Mouse (Mus musculus): Measurements from ENCODE around the gene Ada. TPM values are rescaled to one million over a fixed set of nuclear protein-coding genes. Genes with fewer than 3 reads are reported as not detected.
"Not testable (repeated sequence)": the region's sequence is repeated elsewhere in the genome, so short reads cannot be mapped to it uniquely, and the experiment has no call there.

Gene Ada
- polyA plus RNA-seq, 1 experiment: 0.39 TPM

DNA sequence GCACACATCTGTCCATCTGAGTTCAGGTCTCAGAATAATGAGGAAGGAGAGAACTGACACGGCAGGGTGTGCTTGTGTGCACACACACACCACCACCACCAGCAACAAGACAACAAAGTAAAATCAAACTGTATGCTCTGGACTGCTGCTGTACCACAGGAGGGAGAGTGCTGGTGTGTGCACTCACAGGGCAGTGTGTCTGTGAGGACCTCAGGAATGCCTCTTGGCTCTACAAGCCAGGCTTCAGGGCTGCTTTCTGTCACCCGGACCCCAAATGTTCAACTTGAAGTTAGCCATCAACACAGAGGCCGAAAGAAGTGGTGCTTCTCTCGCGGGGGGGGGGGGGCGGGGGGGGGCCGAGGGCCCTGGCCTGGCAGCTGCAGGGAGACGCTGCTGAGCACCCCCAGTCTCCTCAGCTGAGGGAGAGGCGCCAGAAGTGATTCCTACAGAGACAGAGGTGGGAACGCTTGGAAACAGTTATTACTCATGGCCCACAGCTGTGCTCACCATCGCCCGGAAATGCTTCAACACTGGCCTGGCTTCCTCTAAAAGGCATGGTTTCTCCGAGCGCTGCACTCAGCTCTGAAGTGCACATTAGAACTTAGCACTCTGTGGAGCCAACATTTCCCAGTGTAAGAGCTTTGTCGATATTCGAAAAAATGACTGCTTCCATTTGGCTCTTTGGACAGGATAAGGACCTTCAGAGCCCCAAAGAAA is 52.1 kb downstream of the Ada start:
- peaks cover 34% of the 10 kb centered on the region for H3K36me3 ChIP-seq (ENCODE audit: control insufficient read depth)
- no peak overlapping the region for H3K4me3 ChIP-seq (replicated peaks)
- no peak for TF ChIP-seq TAL1 (IDR thresholded peaks at IDR 0.05; ENCODE audit: low read length)
- no peak for TF ChIP-seq GATA1 (IDR thresholded peaks at IDR 0.05; ENCODE audit: low read length)
- no peaks in the 10 kb centered on the region for H3K9me3 ChIP-seq (ENCODE audit: control insufficient read depth, low read length)
- H3K27me3 ChIP-seq (ENCODE audit: control insufficient read depth): no peaks in the 10 kb centered on the region
- peaks cover 75% of the 10 kb centered on the region for H3K4me1 ChIP-seq (ENCODE audit: control insufficient read depth)

DNA sequence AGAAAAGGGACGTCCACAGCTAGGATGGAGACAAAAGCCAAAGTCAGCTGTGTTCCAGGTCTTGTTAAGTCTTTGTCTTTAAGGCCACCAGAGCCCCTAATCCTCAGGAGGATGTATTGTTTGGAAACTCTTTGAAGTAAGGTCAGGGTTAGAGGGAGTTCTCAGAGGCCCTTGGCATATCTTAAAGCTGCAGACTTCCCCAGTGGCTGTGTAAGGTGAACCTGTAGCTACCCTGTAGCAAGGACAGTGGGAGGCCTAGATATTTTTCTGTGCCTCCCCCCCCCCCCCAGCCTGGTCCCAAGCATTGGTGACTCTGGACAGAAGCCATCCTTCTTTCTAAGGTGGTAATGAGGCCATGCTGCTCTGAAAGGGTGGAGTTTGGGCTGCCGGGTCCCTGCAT is 53.3 kb downstream of the Ada start:
- peaks cover 28% of the 10 kb centered on the region for H3K36me3 ChIP-seq (ENCODE audit: control insufficient read depth)
- no peaks in the 10 kb centered on the region for H3K27me3 ChIP-seq (ENCODE audit: control insufficient read depth)
- H3K4me1 ChIP-seq (ENCODE audit: control insufficient read depth): peaks cover 77% of the 10 kb centered on the region

DNA sequence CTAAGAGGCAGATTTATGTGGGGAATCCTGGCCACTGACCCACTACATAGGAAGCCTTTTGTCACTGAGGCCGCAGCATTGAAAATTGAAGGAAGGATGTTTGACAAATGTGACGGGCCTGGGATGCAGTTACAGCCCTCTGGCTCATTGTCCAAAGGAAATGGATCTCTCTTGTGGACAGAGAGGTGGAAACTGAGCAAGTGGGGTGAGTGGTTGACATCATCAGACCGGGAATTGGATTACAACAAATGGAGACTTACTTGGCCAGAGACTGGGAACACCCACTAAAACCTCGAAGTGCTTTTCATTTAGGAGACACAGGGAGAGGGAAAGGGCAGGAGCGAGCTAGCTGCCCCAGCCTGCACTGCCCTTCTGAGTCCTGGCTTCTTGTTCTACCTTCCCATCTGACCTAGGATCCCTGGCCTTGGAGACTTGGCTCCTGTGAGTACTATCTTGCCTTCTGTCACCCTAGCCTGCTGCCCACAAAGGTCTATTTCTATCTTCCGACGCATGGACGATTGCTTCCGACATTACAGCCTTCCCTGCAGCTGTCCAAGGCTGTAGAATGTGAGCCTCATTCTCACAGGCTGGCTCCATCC is 56.2 kb downstream of the Ada start:
- Histone ChIP-seq H3K4me1 (ENCODE audit: control insufficient read depth) (peaks cover 95% of the 10 kb centered on the region), H3K27me3 (ENCODE audit: control insufficient read depth) (no peaks in the 10 kb centered on the region), H3K9me3 (ENCODE audit: control insufficient read depth, low read length) (no peaks in the 10 kb centered on the region), H3K36me3 (ENCODE audit: control insufficient read depth) (peaks cover 30% of the 10 kb centered on the region), H3K4me3 (replicated peaks) (no peak overlapping the region)
- TF ChIP-seq TAL1 (IDR thresholded peaks at IDR 0.05; ENCODE audit: low read length): no peak

More for the DNA sequence above, 53.3 kb downstream of the Ada start:
- TF ChIP-seq TAL1 (IDR thresholded peaks at IDR 0.05; ENCODE audit: low read length) (no peak), GATA1 (IDR thresholded peaks at IDR 0.05; ENCODE audit: low read length) (no peak)
- H3K9me3 ChIP-seq (ENCODE audit: control insufficient read depth, low read length): no peaks in the 10 kb centered on the region
- H3K4me3 ChIP-seq (replicated peaks): no peak overlapping the region

DNA sequence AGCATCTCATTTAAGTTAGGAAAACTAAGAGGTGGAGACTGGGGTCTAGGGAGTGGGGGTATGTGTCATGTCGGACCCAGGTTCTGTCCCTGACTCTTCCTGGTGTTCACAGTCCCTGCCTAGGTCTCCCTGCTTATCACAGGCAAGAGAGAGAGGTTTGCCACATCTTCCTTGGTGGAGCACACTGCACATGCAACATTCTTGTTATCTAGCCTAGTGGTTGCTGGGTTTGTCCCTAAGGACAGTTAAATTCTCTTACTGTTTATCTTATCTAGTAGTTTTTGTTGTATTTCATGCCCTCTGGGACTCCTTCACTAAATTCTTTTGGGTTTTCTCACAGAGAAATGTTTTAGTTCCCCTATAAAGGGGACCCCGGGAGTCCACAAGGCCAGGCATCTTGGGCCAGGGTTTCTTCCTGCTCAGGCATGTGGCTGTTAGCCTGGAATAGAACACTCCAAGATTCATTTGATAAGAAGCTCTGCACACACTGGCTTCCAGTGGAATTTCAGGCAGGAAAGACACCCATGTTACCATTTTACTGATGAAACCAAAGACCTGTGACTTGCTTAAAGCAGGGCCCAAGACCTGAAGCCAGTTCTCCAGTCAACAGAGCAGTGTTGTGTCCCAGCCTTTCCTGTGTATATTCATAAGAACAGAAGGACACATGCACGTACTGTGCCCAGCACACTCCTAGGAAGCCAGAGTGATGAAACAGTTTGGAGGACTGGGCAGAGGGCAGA is 57.0 kb downstream of the Ada start:
- H3K36me3 ChIP-seq (ENCODE audit: control insufficient read depth): peaks cover 25% of the 10 kb centered on the region
- no peaks in the 10 kb centered on the region for H3K9me3 ChIP-seq (ENCODE audit: control insufficient read depth, low read length)
- H3K27me3 ChIP-seq (ENCODE audit: control insufficient read depth): no peaks in the 10 kb centered on the region
- peaks cover 95% of the 10 kb centered on the region for H3K4me1 ChIP-seq (ENCODE audit: control insufficient read depth)
- no peak for TF ChIP-seq GATA1 (IDR thresholded peaks at IDR 0.05; ENCODE audit: low read length)
- no peak for TF ChIP-seq TAL1 (IDR thresholded peaks at IDR 0.05; ENCODE audit: low read length)
- H3K4me3 ChIP-seq (replicated peaks): peak overlapping the region; percentile 6

DNA sequence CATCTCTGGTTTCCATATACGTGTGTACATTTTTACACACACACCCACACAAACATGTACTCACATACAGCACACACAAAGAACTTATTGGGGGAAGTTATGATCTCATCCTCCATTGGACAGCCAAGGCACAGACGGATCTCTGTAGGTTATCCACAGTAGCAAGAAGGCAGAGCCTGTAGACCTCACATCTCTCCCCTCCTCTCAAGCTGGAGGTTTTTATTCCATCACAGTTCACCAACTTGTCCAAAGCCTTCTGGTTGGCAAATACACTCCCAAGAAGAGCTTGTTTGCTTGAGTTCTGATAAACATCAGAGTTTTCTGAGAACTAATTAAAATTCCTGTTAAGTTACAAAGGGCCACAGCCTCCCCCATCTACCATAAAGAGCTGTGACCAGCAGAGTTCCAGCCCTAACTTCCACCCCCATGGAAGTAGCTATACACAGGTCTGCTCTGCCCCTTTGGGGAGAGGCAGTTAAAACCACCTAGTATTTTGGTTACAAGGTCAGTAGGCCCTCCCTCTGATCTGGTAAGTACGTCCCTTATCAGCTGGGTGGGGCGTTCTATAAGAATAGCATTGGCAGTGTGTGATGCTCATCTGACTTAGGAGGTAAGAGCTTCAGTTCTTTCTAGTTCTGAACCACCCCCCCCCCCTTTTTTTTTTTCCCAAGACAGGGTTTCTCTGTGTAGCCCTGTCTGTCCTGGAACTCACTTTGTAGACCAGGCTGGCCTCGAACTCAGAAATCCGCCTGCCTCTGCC is 58.0 kb downstream of the Ada start:
- H3K36me3 ChIP-seq (ENCODE audit: control insufficient read depth): peaks cover 22% of the 10 kb centered on the region
- TF ChIP-seq GATA1 (IDR thresholded peaks at IDR 0.05; ENCODE audit: low read length) (no peak), TAL1 (IDR thresholded peaks at IDR 0.05; ENCODE audit: low read length) (no peak)
- H3K9me3 ChIP-seq (ENCODE audit: control insufficient read depth, low read length): no peaks in the 10 kb centered on the region
- H3K4me3 ChIP-seq (replicated peaks): no peak overlapping the region
- H3K27me3 ChIP-seq (ENCODE audit: control insufficient read depth): no peaks in the 10 kb centered on the region
- H3K4me1 ChIP-seq (ENCODE audit: control insufficient read depth): peaks cover 93% of the 10 kb centered on the region

DNA sequence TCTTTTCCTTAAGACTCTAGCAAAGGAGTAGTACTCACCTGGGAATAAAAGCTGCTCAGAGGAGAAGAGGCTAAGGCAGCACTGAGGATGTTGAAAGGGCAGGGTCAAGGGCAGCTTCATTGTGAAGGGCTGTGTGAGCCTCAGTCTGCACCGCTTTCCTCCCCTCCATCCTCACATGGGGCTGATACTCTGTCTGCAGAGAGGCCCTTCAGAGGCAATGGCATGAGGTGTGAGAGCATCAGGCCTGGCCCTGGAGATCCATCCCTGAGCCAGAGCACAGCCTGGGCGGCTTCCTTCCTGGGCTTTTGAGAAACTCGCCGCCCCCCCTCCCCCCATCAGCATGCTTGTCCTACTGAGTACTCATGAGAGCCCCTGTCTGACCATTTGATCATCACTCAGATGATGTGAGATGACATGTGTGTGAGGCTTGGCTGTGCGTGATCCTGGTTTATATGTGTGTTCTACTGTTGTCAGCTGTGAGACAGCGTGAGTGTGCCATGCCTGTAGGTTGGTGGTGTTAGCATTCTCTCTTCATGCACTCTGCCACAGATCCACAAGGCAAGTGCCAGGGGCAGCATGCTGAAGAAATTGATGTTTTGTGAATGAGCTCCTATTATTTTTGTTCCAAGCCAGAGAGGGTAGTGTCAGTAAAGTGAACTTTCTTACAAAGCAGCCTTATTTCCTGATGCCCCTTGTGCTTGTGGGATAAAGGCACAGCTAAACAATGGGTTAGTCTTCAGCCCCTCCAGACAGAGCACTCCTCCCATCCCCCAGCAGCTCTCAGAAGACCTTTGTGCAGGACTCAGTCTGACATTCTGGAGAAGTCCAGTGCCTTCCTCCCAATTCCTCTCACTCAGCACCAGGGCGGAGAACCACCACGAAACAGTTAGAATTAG is 59.4 kb downstream of the Ada start:
- H3K36me3 ChIP-seq (ENCODE audit: control insufficient read depth): peaks cover 20% of the 10 kb centered on the region
- H3K4me1 ChIP-seq (ENCODE audit: control insufficient read depth): peaks cover 93% of the 10 kb centered on the region

DNA sequence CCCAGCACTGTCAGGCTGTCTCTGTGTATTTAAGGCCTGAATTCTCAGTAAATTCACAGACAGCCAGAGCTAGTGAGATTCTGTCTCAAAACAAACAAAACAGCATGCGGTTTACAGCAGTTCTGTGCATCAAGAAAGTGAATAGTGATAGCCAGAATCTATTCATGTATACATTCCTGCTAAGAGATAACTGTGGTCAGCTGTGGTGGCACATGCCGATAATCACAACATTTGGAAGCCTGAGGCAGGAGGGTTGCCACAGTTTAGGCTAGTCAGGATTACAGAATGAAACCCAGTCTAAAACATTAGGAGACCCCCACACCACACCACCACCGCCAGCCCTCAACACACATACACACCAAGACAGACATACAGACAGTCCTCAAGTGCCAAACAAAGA is 60.3 kb downstream of the Ada start:
- H3K27me3 ChIP-seq (ENCODE audit: control insufficient read depth): no peaks in the 10 kb centered on the region
- no peak for TF ChIP-seq TAL1 (IDR thresholded peaks at IDR 0.05; ENCODE audit: low read length)
- no peak for TF ChIP-seq GATA1 (IDR thresholded peaks at IDR 0.05; ENCODE audit: low read length)
- H3K36me3 ChIP-seq (ENCODE audit: control insufficient read depth): peaks cover 20% of the 10 kb centered on the region
- no peaks in the 10 kb centered on the region for H3K9me3 ChIP-seq (ENCODE audit: control insufficient read depth, low read length)
- H3K4me1 ChIP-seq (ENCODE audit: control insufficient read depth): peaks cover 95% of the 10 kb centered on the region
- H3K4me3 ChIP-seq (replicated peaks): no peak overlapping the region

More for the DNA sequence above, 59.4 kb downstream of the Ada start:
- no peak for TF ChIP-seq TAL1 (IDR thresholded peaks at IDR 0.05; ENCODE audit: low read length)
- no peak for TF ChIP-seq GATA1 (IDR thresholded peaks at IDR 0.05; ENCODE audit: low read length)
- no peaks in the 10 kb centered on the region for H3K9me3 ChIP-seq (ENCODE audit: control insufficient read depth, low read length)
- H3K4me3 ChIP-seq (replicated peaks): no peak overlapping the region
- no peaks in the 10 kb centered on the region for H3K27me3 ChIP-seq (ENCODE audit: control insufficient read depth)

DNA sequence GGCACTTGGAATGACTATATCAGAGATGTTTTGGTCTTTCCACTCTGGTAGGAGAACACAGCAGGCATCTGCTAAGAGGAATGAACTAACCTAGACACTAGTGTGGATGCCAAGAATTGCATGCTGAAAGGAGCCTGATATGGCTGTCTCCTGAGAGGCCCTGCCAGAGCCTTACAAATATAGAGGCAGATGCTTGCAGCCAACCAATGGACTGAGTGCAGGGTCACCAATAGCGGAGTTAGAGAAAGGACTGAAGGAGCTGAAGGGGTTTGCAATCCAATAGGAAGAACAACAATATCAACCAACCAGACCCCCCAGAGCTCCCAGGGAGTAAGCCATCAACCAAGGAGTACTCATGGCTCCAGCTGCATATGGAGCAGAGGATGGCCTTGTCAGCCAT is 61.7 kb downstream of the Ada start:
- Histone ChIP-seq H3K36me3 (ENCODE audit: control insufficient read depth) (peaks cover 11% of the 10 kb centered on the region), H3K4me1 (ENCODE audit: control insufficient read depth) (peaks cover 90% of the 10 kb centered on the region)
- H3K9me3 ChIP-seq (ENCODE audit: control insufficient read depth, low read length); H3K27me3 ChIP-seq (ENCODE audit: control insufficient read depth); H3K4me3 ChIP-seq (replicated peaks): not testable (repeated sequence)
